Mouse (Mus musculus) MEL-GATA-1-ER (cell line): ENCODE measurements around the gene Rint1.

Source experiments
- DNase-seq: peaks from one replicate; pipeline ENCODE4 v3.0.0-alpha.2; 2012; ENCODE audit warnings: low read depth; ENCODE audit errors: extremely low read depth

The Rint1 gene

DNA sequence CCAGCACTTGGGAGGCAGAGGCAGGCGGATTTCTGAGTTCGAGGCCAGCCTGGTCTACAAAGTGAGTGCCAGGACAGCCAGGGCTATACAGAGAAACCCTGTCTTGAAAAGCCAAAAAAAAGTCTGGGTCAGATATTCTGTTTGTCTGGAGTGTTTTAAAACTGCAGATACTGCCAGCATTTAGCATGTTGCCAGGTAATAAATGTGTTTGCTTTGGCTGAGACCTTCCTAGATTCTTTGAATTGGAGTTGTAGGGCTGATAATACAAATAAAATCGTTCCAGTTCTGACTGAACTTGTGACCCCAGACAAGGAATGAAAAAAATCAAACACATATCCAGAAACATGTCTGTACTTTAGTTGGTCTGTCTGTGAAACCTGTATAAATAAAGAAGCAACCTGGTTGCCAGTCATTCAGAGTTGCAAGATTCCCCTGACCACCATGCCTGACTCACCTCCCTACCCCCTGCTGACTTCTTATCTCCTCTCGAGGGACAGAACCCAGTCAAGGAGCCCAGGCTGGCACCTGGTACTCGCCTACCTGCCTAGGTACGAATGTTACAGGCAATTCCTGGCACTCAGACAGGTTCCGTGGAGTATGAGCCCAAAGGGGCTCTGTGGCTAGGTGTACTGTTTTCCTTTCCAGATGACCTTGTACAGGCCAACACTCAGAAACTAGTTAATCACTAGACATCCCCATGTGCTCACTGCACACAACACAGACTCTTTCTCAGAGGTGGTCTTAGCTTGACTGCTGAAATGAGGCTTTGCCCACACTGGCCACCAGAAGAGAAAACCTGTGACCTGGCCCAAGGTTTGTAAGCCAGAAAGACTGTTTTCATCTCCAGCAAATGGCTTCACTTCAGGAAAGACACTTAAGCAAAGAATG is 75.9 kb downstream of the Rint1 start:
- no peak for DNase-seq

DNA sequence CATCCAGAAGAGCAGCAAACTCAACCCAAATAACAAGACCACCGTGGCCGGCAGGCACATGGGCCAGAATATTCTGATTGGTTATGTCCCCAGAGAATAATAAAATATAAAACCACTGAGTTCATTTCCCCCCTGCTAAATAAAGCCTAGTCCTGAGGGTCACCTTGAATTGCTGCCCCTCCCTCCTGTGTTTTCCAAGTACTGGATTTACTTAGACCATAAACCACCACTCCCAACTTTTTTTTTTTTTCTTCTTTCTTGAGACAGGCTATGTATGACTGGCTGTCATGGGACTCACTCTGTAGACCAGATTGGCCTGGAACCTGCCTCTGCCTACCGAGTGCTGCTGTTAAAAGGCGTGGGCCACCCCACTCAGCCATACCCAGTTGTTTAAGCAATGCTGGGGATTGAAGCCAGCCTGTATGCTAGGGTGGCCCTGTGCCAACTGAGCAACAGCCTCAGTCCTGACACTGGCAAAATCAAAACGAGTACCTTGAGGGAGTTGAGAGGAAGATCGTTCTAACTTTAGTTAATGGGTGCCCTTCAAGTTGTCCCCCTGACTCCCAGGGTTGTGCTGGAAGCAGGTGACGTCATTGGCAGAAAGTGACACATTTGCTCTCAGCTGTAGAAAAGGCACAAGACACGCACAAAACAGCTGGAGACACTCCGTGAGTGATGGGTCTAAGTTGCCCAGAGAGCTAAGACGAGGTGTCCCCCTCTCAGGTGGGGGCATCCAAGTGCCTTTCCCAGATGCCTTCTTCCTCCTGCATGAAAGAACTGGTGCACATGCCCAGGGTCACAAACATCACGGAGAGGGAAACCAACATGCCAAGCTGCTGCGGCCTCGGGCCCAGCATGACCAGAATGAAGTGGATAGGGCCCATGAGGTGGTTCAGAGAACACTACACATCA is 76.8 kb downstream of the Rint1 start:
- DNase-seq: no peak

DNA sequence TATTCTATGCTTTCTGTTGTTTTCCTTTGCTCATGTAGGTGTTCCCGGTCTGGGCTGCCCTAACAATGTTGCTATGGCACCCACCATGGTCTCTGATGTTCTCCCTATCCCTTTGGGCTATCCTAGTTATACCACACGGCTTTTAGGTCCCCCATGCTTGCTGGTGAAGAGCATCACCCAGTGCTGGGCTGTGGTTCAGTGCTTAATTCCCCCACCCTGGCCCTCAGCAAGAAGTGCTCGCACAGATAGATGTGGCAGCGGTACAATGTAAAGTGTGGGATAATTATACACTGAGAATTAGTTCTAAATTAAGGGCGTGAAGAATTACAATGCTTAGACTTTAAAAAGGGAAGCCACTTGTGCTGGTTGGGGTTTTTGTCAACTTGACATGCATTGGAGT is 78.4 kb downstream of the Rint1 start:
- no peak for DNase-seq
